Mouse (Mus musculus): ENCODE measurements at regions not wholly inside any gene's neighbourhood (a gene's known extent, or its start where the extent isn't known, plus 50 kb on each side); places are given as distances from the start of the nearest gene placed in this dataset.
"Not testable (repeated sequence)": the region's sequence is repeated elsewhere in the genome, so short reads cannot be mapped to it uniquely, and the experiment has no call there.

DNA sequence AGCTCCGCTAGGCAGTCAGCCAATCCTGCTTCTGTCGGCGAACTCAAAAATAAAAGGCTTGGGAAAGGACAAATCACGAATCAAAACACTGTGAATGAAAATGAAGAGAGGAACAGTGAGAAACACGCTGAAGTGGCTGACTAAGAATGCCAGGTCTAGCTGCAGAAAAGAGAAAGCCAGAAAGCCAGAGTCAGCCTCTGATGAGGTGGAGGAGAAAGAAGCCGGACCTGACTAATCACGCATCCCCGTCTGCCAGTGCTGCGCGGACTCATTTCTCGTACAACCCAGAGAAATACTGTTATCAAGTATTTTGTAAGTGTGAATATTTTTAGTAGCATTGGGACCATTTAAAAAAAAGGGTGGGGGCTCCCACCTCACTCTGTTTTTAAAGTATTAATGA is 201.6 kb downstream of the Wdr20rt start:
- H3K27ac ChIP-seq, result 0 out of 2 replicates have a peak overlapping the region, but pooled peaks have one; percentile 6
- H3K9ac ChIP-seq, result no peak overlapping the region
- no peak overlapping the region for H3K4me2 ChIP-seq (replicated peaks)
- H3K36me3 ChIP-seq, result no peaks in the 10 kb centered on the region
- no peak overlapping the region for H3K4me3 ChIP-seq
- H3K9me3 ChIP-seq, result no peaks in the 10 kb centered on the region
- 74% methylated on average over 11 of the region's 11 CpGs for WGBS
- H3K27me3 ChIP-seq, result no peaks in the 10 kb centered on the region
- H3K4me1 ChIP-seq, result 0 out of 2 replicates have a peak, but pooled peaks cover 8% of the 10 kb centered on the region
- ATAC-seq (ENCODE audit: low FRiP score, low read depth), result no peak

DNA sequence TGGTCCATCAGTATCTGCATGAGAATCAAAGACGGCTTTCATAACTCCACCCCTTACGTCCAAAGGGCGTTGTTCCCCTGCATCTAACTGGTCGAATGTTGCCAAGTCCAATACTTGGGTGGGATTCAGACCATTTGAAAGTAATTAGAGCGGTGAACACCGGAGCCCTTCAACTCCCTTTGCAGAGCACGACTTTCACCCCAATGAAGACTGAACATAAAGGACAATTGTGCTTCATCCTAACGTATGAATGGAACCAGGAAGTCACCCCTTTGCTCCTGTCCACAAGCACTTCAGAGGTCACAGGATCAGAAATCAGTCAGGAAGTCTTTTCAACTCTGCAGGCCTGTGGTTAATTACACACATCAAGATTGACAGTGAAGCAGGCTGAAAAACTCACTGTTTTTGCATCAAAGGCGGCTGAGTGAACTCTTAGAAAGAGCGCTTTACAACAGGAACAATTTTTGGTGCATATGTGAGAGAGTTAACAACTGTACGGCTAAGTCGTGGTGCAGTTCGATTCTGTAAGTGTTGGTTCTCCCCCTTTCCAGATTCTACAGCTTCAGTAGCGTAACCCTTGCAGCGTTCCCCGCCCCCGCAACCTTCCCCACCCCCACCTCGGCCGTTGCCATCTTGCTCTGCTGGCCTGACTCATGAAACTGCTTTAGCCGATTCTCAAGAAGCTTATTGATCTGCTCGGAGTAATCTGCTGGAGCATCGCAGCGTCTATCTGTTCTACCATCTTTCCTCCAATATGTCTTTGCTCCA is 203.1 kb downstream of the Wdr20rt start:
- WGBS, result 27% methylated on average over 23 of the region's 23 CpGs
- H3K36me3 ChIP-seq, result no peaks in the 10 kb centered on the region
- ATAC-seq (ENCODE audit: low FRiP score, low read depth), result peak; percentile 28; the same call in 1 of the 2 replicates

DNA sequence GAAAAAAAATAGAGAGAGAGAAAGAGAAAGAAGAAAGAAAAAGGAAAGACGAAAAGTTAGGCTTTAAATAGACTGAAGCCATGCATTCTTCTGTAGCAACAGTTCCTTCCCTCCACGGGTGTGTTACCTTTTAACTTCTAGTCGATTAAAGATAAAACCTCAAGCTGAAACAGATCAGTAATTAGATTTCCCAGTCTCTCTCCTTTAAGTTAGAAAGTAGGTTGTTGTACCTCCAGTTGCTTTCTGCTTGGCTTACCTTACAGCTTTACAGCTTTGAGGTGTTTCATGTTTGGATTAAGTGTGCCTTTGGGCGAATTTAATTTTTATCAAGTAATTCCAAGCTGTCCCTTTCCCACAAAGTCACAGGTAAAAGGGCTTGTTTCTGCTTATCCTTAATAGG is 225.5 kb downstream of the Wdr20rt start:
- WGBS, result 83% methylated on average over 4 of the region's 4 CpGs
- ATAC-seq (ENCODE audit: low FRiP score, low read depth), result no peak

More for the DNA sequence above, 203.1 kb downstream of the Wdr20rt start:
- Histone ChIP-seq H3K4me3 (peak overlapping the region; percentile 24), H3K9me3 (no peaks in the 10 kb centered on the region), H3K27me3 (no peaks in the 10 kb centered on the region), H3K27ac (no peak overlapping the region), H3K4me2 (replicated peaks) (peak overlapping the region; percentile 49), H3K4me1 (0 out of 2 replicates have a peak, but pooled peaks cover 8% of the 10 kb centered on the region), H3K9ac (no peak overlapping the region)

DNA sequence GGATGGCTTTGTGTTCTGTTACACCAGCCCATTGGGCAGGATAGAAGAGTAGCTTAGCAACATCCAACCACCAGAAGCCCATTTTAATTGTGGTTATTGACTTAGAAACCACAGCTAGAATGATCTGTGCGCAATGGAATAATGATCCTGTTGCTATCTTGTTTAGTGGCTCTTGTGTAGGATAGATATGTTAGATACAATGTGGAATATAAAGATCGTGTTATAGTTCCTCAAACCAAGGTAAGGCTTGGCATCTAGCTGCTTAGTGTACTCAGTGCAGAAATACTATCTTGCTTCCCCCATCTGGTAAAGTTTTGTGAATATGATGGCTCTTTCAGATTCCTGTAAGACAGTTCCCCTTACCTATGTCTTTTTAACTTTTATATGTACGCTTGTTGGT is 230.4 kb downstream of the Wdr20rt start:
- no peak for ATAC-seq (ENCODE audit: low FRiP score, low read depth)
- Histone ChIP-seq H3K27me3 (no peaks in the 10 kb centered on the region), H3K4me1 (no peaks in the 10 kb centered on the region), H3K9ac (no peak overlapping the region), H3K4me3 (no peak overlapping the region), H3K4me2 (replicated peaks) (no peak overlapping the region), H3K27ac (no peak overlapping the region), H3K9me3 (no peaks in the 10 kb centered on the region), H3K36me3 (no peaks in the 10 kb centered on the region)
- 92% methylated on average over 3 of the region's 3 CpGs for WGBS

More for the DNA sequence above, 225.5 kb downstream of the Wdr20rt start:
- no peak overlapping the region for H3K27ac ChIP-seq
- H3K4me3 ChIP-seq, result no peak overlapping the region
- no peak overlapping the region for H3K4me2 ChIP-seq (replicated peaks)
- no peaks in the 10 kb centered on the region for H3K36me3 ChIP-seq
- no peaks in the 10 kb centered on the region for H3K9me3 ChIP-seq
- H3K9ac ChIP-seq, result no peak overlapping the region
- no peaks in the 10 kb centered on the region for H3K4me1 ChIP-seq
- no peaks in the 10 kb centered on the region for H3K27me3 ChIP-seq

DNA sequence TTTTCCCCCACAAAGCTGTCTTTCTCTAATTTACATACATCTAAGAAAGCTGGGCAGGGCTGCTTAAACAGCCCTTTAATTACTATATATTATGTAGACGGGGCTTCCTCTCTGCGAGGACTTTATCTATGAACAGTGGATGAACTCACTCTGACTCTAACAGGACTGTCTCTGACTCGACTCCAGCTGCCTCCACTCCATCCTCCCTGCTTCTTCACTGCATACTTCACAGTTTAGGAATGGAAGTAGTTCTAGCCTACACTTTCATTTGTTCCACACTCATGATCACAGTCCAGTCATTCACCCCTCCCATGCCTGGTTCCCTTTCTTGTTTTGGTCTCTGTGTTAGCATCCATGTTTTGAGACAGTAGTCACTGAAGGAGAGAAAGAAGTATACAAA is 231.6 kb downstream of the Wdr20rt start:
- Histone ChIP-seq H3K4me2 (replicated peaks) (no peak overlapping the region), H3K9ac (no peak overlapping the region), H3K9me3 (no peaks in the 10 kb centered on the region), H3K4me3 (no peak overlapping the region), H3K36me3 (no peaks in the 10 kb centered on the region), H3K27me3 (no peaks in the 10 kb centered on the region), H3K27ac (no peak overlapping the region), H3K4me1 (no peaks in the 10 kb centered on the region)
- 68% methylated on average over 3 of the region's 3 CpGs for WGBS
- ATAC-seq (ENCODE audit: low FRiP score, low read depth), result no peak

DNA sequence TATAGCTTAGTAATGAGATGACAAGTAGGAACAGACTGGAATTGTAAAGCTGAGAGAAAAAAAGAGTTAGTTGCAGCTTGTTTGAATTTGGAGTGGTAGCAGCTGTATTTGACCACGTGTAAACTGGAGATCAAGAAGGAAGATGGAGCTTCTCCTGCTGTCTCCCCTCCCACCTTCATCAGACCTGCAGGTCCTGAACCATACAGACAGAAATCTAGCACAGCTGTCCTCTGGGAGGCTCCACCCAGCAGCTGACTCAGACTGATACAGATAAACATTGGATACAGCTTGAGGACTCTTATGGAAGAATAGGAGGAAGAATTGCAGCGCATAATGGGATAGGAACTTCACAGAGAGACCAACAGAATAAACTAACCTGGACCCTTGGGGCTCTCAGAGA is 238.9 kb downstream of the Wdr20rt start:
- Histone ChIP-seq H3K4me3 (no peak overlapping the region), H3K4me1 (no peaks in the 10 kb centered on the region), H3K4me2 (replicated peaks) (no peak overlapping the region), H3K36me3 (no peaks in the 10 kb centered on the region), H3K9me3 (no peaks in the 10 kb centered on the region), H3K27ac (no peak overlapping the region), H3K27me3 (no peaks in the 10 kb centered on the region), H3K9ac (no peak overlapping the region)
- no peak for ATAC-seq (ENCODE audit: low FRiP score, low read depth)
- WGBS, result 51% methylated on average over 2 of the region's 2 CpGs

DNA sequence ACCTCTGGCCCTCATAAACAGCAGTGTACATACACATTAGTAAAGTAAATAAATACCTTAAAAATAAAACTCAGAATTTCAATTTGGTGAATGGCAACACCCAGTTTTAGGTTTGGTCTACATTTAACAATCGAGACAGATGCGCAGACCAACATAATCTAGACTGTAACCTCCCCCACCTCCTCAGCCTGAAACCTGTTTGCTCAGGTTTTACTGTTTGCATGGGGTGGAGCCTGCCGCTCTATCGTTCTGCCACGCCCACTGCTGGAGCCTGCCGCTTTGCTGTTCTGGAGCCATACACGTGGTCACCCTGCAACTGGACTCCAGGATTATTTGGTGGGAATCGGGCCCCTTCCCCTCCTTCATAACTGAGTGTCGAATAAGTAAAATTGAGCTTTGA is 253.4 kb downstream of the Wdr20rt start:
- not testable (repeated sequence) for H3K4me1 ChIP-seq; H3K9me3 ChIP-seq; H3K27me3 ChIP-seq; H3K4me3 ChIP-seq; ATAC-seq (ENCODE audit: low FRiP score, low read depth); H3K27ac ChIP-seq; H3K4me2 ChIP-seq (replicated peaks); H3K36me3 ChIP-seq; H3K9ac ChIP-seq
- 48% methylated on average over 9 of the region's 9 CpGs for WGBS

DNA sequence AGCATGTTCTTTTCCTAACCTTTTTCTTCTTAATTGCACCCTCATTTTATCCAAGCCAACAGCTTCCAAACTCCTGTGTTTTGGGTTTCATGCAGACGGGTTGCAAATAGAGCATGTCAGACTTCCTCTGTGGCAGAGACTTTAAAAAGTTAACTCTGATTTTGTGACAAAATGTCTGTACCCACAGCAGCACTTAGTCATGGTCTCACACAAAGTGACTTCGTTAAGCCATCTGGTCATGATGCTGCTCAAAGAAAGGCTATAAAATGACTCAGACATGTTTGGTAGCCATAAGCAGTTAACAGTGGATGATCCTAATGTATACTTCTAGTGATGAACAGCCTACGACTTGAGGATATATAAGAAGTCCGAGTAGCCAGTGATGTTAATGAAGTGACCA is 255.5 kb downstream of the Wdr20rt start:
- ATAC-seq (ENCODE audit: low FRiP score, low read depth), result no peak
- H3K36me3 ChIP-seq, result no peaks in the 10 kb centered on the region
- no peaks in the 10 kb centered on the region for H3K4me1 ChIP-seq
- no peak overlapping the region for H3K27ac ChIP-seq
- no peak overlapping the region for H3K4me3 ChIP-seq
- H3K9ac ChIP-seq, result no peak overlapping the region
- H3K4me2 ChIP-seq (replicated peaks), result no peak overlapping the region
- H3K9me3 ChIP-seq, result no peaks in the 10 kb centered on the region
- WGBS, result 70% methylated on average over 4 of the region's 4 CpGs
- no peaks in the 10 kb centered on the region for H3K27me3 ChIP-seq

DNA sequence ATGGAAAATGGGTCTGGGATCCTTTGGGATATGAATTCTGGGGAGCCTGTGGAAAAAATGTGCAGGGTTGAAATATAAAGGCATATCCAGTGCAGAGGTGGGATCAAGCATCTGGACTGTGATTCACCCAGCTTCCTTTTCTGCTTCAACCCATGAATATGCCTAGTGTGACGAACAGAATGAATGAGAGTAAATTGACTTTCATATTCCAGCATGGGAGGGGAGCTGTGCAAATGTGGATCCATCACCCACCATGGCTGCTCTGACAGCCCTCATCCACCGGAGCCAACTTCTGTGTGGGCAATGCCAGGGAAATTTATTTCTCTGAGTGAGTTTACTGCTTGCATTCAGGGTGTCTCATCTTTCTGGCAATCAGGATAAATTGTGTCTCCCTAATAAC is 265.8 kb downstream of the Wdr20rt start:
- ATAC-seq (ENCODE audit: low FRiP score, low read depth), result no peak
- H3K4me2 ChIP-seq (replicated peaks), result no peak overlapping the region
- WGBS, result 79% methylated on average over 2 of the region's 2 CpGs

DNA sequence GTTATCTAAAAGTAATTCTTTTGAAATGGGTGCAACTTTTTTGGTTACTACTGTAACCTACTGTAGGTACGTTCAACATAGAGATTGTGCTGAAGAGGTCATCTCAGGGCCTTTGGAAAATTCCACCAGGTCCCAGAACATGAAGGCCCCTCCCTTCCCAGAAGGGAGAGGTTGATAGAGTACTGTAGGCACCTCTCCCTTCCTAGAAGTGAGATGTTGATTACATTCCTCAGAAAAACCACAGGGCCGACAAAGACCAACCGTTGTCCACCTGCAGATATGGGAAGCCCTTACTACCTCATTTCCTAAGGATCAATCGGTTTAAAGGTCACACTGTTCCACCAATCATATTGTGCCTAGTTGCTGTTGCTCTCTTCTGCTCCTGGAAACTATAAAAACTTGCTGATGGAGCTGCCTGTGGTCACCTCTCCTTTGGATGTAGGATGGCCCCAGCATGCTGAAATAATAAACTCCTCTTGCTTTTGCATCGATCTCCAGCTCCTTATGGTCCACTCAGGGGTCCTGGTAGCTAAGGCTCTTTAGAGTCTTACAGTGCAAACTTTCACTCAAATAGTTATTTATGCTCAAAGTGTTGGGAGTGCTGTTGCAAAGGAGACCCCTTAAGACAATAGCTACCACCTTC is 269.2 kb downstream of the Wdr20rt start:
- Histone ChIP-seq H3K4me2 (replicated peaks) (no peak overlapping the region), H3K36me3 (no peaks in the 10 kb centered on the region), H3K27ac (no peak overlapping the region), H3K27me3 (no peaks in the 10 kb centered on the region), H3K4me3 (no peak overlapping the region), H3K9me3 (peaks cover 12% of the 10 kb centered on the region), H3K4me1 (no peaks in the 10 kb centered on the region), H3K9ac (no peak overlapping the region)
- ATAC-seq (ENCODE audit: low FRiP score, low read depth), result no peak
- 86% methylated on average over 5 of the region's 5 CpGs for WGBS

More for the DNA sequence above, 265.8 kb downstream of the Wdr20rt start:
- Histone ChIP-seq H3K4me3 (no peak overlapping the region), H3K4me1 (no peaks in the 10 kb centered on the region), H3K27ac (no peak overlapping the region), H3K36me3 (no peaks in the 10 kb centered on the region), H3K9ac (no peak overlapping the region), H3K9me3 (peaks cover 12% of the 10 kb centered on the region), H3K27me3 (no peaks in the 10 kb centered on the region)

DNA sequence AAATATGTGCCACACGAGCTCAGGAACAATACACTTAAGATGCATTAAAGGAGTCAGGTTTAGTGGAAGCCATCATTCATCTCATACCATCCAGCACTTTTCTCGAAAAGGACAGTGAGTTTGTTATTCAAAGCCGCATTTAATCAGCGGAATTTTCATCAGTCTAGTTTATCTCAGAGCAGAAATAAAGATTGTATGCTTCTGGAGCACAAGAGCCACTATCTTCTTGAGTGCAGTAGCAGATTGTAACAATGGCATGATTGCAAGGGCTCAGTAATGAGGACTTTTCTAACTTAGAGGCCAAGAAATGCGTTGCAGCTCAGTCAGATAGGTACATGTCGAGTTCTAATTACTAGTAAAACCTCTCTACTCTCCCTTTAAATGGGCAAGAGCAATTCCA is 271.3 kb downstream of the Wdr20rt start:
- Histone ChIP-seq H3K27ac (no peak overlapping the region), H3K27me3 (no peaks in the 10 kb centered on the region), H3K4me3 (no peak overlapping the region), H3K4me2 (replicated peaks) (no peak overlapping the region), H3K4me1 (no peaks in the 10 kb centered on the region), H3K9ac (no peak overlapping the region), H3K9me3 (peaks cover 12% of the 10 kb centered on the region), H3K36me3 (no peaks in the 10 kb centered on the region)
- 78% methylated on average over 6 of the region's 6 CpGs for WGBS
- no peak for ATAC-seq (ENCODE audit: low FRiP score, low read depth)

DNA sequence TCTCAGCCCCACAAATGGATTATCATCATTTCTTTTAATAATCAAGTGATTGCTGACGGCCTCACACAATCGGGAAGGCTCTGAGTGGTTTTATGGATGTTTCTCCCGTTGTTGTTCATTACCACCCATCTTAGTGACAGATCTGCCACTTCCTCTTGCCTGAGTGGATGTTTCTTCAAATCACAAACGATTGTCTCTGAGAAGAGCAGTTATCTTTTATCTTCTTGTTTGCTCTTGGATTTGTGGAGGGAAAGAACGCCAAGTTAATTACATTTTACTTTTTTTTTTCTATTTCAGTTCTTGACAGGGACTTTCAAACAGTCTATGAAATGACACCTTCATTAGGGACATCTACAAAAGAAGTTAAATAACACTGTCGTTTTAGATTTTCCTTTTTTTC is 272.3 kb downstream of the Wdr20rt start:
- 61% methylated on average over 6 of the region's 6 CpGs for WGBS
- Histone ChIP-seq H3K4me2 (replicated peaks) (no peak overlapping the region), H3K27ac (no peak overlapping the region), H3K9ac (no peak overlapping the region), H3K4me1 (no peaks in the 10 kb centered on the region), H3K4me3 (no peak overlapping the region), H3K27me3 (no peaks in the 10 kb centered on the region), H3K36me3 (no peaks in the 10 kb centered on the region), H3K9me3 (peaks cover 12% of the 10 kb centered on the region)
- ATAC-seq (ENCODE audit: low FRiP score, low read depth), result no peak

All from limb, embryonic 13.5 days (tissue).